8 mouse cellular contexts compared by ENCODE assay signal in genomic region chr11:75461743-75462252, GRCm38 (mm10). TPM values are rescaled to one million over a fixed set of nuclear protein-coding genes. Genes with fewer than 3 reads are reported as not detected.
DNase-seq lines count a peak whose midpoint lies in the region; ATAC-seq and TF ChIP-seq lines count a peak whose summit lies in the region.

No protein-coding gene starts in this region.

- H3K27me3 ChIP-seq in kidney, embryonic 14.5 days (ENCODE audit: control insufficient read depth, insufficient read depth, low read length) = no peaks in the 10 kb centered on the region
- no peaks in the 10 kb centered on the region for H3K27me3 ChIP-seq in G1E (ENCODE audit: insufficient read depth, low read length)
- H3K27me3 ChIP-seq in forebrain, embryonic 15.5 days = no peaks in the 10 kb centered on the region

- H3K4me1 ChIP-seq in kidney, embryonic 14.5 days (ENCODE audit: control insufficient read depth, insufficient read depth, low read length) = peaks cover 22% of the 10 kb centered on the region
- peaks cover 74% of the 10 kb centered on the region for H3K4me1 ChIP-seq in G1E (ENCODE audit: insufficient read depth, low read depth, low read length)
- H3K4me1 ChIP-seq in forebrain, embryonic 15.5 days = peaks cover 28% of the 10 kb centered on the region

- intact Hi-C loops in left cerebral cortex, postnatal 36 days (cut with DNase I) = loop anchor here (5.0 kb wide), 2 partner anchors 114 to 269 kb away; partner anchors contain the start of genes Dph1, Rpa1, Rtn4rl1 and Smyd4

- H3K9ac ChIP-seq in kidney, embryonic 14.5 days (ENCODE audit: low read depth, low read length) = peak overlapping the region; percentile 61
- peak overlapping the region; percentile 61 for H3K9ac ChIP-seq in forebrain, embryonic 15.5 days (replicated peaks)

- TF ChIP-seq CTCF in G1E (IDR thresholded peaks at IDR 0.05; ENCODE audit: low read depth, low read length) = no peak

- under 1% methylated on average over 29 of the region's 30 CpGs for WGBS in kidney, embryonic 14.5 days
- WGBS in forebrain, embryonic 15.5 days = under 1% methylated on average over 28 of the region's 30 CpGs
- whole genome bisulfite sequencing in macrophage (ENCODE audit: missing documents) = 0% methylated on average over 22 of the region's 30 CpGs

- H3K36me3 ChIP-seq in kidney, embryonic 14.5 days (ENCODE audit: control insufficient read depth, insufficient read depth, low read length) = peaks cover 10% of the 10 kb centered on the region; the same call in 1 of the 2 replicates
- peaks cover 24% of the 10 kb centered on the region for H3K36me3 ChIP-seq in G1E (replicated peaks)
- H3K36me3 ChIP-seq in forebrain, embryonic 15.5 days = peaks cover 8% of the 10 kb centered on the region; the same call in 1 of the 2 replicates
- peaks cover 35% of the 10 kb centered on the region for H3K36me3 ChIP-seq in macrophage (ENCODE audit: inconsistent target)

- H3K4me3 ChIP-seq in kidney, embryonic 14.5 days (ENCODE audit: low read length) = peak overlapping the region; percentile 69
- peak overlapping the region; percentile 80 for H3K4me3 ChIP-seq in G1E (ENCODE audit: low read depth, low read length)
- peak overlapping the region; percentile 72 for H3K4me3 ChIP-seq in forebrain, embryonic 15.5 days
- peak overlapping the region; percentile 100 for H3K4me3 ChIP-seq in macrophage (ENCODE audit: inconsistent target)

- H3K9me3 ChIP-seq in kidney, embryonic 14.5 days (ENCODE audit: control insufficient read depth, low read length) = peaks cover 3% of the 10 kb centered on the region; the same call in 1 of the 2 replicates
- H3K9me3 ChIP-seq in G1E (replicated peaks) = peaks cover 2% of the 10 kb centered on the region; the same call in 1 of the 2 replicates
- H3K9me3 ChIP-seq in forebrain, embryonic 15.5 days = no peaks in the 10 kb centered on the region

- peaks cover 42% of the 10 kb centered on the region for H3K79me2 ChIP-seq in macrophage (ENCODE audit: inconsistent target)

- H3K4me2 ChIP-seq in kidney, embryonic 14.5 days (replicated peaks; ENCODE audit: low read depth, low read length) = peak overlapping the region; percentile 97
- H3K4me2 ChIP-seq in forebrain, embryonic 15.5 days (replicated peaks) = peak overlapping the region; percentile 98

- peak; percentile 18 for ATAC-seq in kidney, embryonic 14.5 days (ENCODE audit: low FRiP score, low TSS enrichment)
- no peak for ATAC-seq in G1E (ENCODE audit: extremely low read depth, insufficient number of reproducible peaks, low FRiP score, poor library complexity, severe bottlenecking)
- ATAC-seq in forebrain, embryonic 15.5 days (replicated peaks) = no peak; the same call in 1 of the 2 replicates

- H3K27ac ChIP-seq in kidney, embryonic 14.5 days (ENCODE audit: low read depth, low read length) = peak overlapping the region; percentile 67
- peak overlapping the region; percentile 58 for H3K27ac ChIP-seq in forebrain, embryonic 15.5 days (replicated peaks)
- H3K27ac ChIP-seq in macrophage = peak overlapping the region; percentile 96

- no peak for DNase-seq in kidney, adult 11 months
- no peak for DNase-seq in G1E (ENCODE audit: low spot score)
- no peak for DNase-seq in adrenal gland, postnatal 25 days
- no peak for DNase-seq in left cerebral cortex, postnatal 36 days (ENCODE audit: low spot score in 2 of 2)
- DNase-seq in right cerebral cortex, adult 2 months (ENCODE audit: low spot score in 2 of 2) = no peak

RNA-seq across cellular contexts. Expression of gene Tlcd2, which starts 0.3 kb away (rescaled TPM):
- 20.7 and 21.0 TPM in 2 replicates for polyA plus RNA-seq in kidney, embryonic 14.5 days (2014; fragmentation: Nextera tagmentation; extraction: Ambion mirVana)
- total RNA-seq in G1E (2014; fragmentation: Nextera tagmentation) (1.7 TPM in 1 of 2 replicates, not detected in the other), G1E (2017) (0.58 and 1.8 TPM in 2 replicates)
- polyA plus RNA-seq in G1E (2012) (not detected in 2 replicates), macrophage (2018) (2.5 to 4.9 TPM (median 4.5 TPM) in 3 replicates)
- polyA plus RNA-seq in forebrain, embryonic 15.5 days (2015; fragmentation: Nextera tagmentation; extraction: Ambion mirVana) = 0.95 and 1.3 TPM in 2 replicates
- 1 to 10 TPM in 25 of 26 experiments, not detected in 1; 1.7 to 8.3 (median 3.3) TPM for total RNA-seq in macrophage (2018; cell fraction: chromatin; rRNA removed)
- total RNA-seq in macrophage (2018; cell fraction: cytosol; rRNA removed) = 1 to 10 TPM; 3.2 to 6.1 (median 4.6) TPM
- total RNA-seq in macrophage (2018; cell fraction: nucleus; rRNA removed) = 1 to 10 TPM; 1.2 to 8.2 (median 4.0) TPM
- 16.2 and 16.8 TPM in 2 replicates for total RNA-seq in adrenal gland, postnatal 25 days (2021)
- total RNA-seq in left cerebral cortex, postnatal 36 days (2021) = under 1 TPM in 1 of 2 experiments, not detected in 1; 0.47 TPM

RNA-seq across cellular contexts. Expression of gene Wdr81, which starts 7.3 kb away (rescaled TPM):
- polyA plus RNA-seq in kidney, embryonic 14.5 days (2014; fragmentation: Nextera tagmentation; extraction: Ambion mirVana) = 2.8 and 4.8 TPM in 2 replicates
- 6.3 and 12.3 TPM in 2 replicates for total RNA-seq in G1E (2014; fragmentation: Nextera tagmentation)
- total RNA-seq in G1E (2017) = 15.0 and 17.4 TPM in 2 replicates
- polyA plus RNA-seq in G1E (2012) = 18.7 and 20.5 TPM in 2 replicates
- polyA plus RNA-seq in forebrain, embryonic 15.5 days (2015; fragmentation: Nextera tagmentation; extraction: Ambion mirVana) = 7.7 and 8.2 TPM in 2 replicates
- 100 to 1,000 TPM in 11 of 26 experiments, 10 to 100 TPM in 15; 43.1 to 170 (median 98.5) TPM for total RNA-seq in macrophage (2018; cell fraction: chromatin; rRNA removed)
- total RNA-seq in macrophage (2018; cell fraction: cytosol; rRNA removed) = 10 to 100 TPM; 25.1 to 84.8 (median 54.5) TPM
- 100 to 1,000 TPM in 9 of 26 experiments, 10 to 100 TPM in 17; 49.0 to 151 (median 92.0) TPM for total RNA-seq in macrophage (2018; cell fraction: nucleus; rRNA removed)
- 45.8 to 53.6 TPM (median 49.5 TPM) in 3 replicates for polyA plus RNA-seq in macrophage (2018)
- 21.9 and 23.5 TPM in 2 replicates for total RNA-seq in adrenal gland, postnatal 25 days (2021)
- total RNA-seq in left cerebral cortex, postnatal 36 days (2021) = 10 to 100 TPM; 20.1 to 20.4 TPM

RNA-seq across cellular contexts. Expression of gene Serpinf2, which starts 22.4 kb away (rescaled TPM):
- polyA plus RNA-seq in kidney, embryonic 14.5 days (2014; fragmentation: Nextera tagmentation; extraction: Ambion mirVana) = 3.9 and 8.4 TPM in 2 replicates
- total RNA-seq in G1E (2014; fragmentation: Nextera tagmentation) = not detected in 2 replicates
- total RNA-seq in G1E (2017) = 0.33 and 0.41 TPM in 2 replicates
- 0.03 TPM in 1 of 2 replicates, not detected in the other for polyA plus RNA-seq in G1E (2012)
- 0.22 TPM in 1 of 2 replicates, not detected in the other for polyA plus RNA-seq in forebrain, embryonic 15.5 days (2015; fragmentation: Nextera tagmentation; extraction: Ambion mirVana)
- total RNA-seq in macrophage (2018; cell fraction: chromatin; rRNA removed) = 1 to 10 TPM in 8 of 26 experiments, under 1 TPM in 11, not detected in 7; 0.25 to 3.9 (median 0.73) TPM
- total RNA-seq in macrophage (2018; cell fraction: cytosol; rRNA removed) = under 1 TPM in 3 of 26 experiments, not detected in 23; 0.04 to 0.10 (median 0.06) TPM
- 1 to 10 TPM in 6 of 26 experiments, under 1 TPM in 15, not detected in 5; 0.28 to 3.3 (median 0.59) TPM for total RNA-seq in macrophage (2018; cell fraction: nucleus; rRNA removed)
- 0.11 TPM in 1 of 3 replicates, not detected in the others for polyA plus RNA-seq in macrophage (2018)
- 7.7 TPM in 1 of 2 replicates, not detected in the other for total RNA-seq in adrenal gland, postnatal 25 days (2021)
- total RNA-seq in left cerebral cortex, postnatal 36 days (2021) = under 1 TPM in 1 of 2 experiments, not detected in 1; 0.22 TPM

RNA-seq across cellular contexts. Expression of gene Prpf8, which starts 24.8 kb away (rescaled TPM):
- 56.4 and 103 TPM in 2 replicates for polyA plus RNA-seq in kidney, embryonic 14.5 days (2014; fragmentation: Nextera tagmentation; extraction: Ambion mirVana)
- 537 and 539 TPM in 2 replicates for total RNA-seq in G1E (2014; fragmentation: Nextera tagmentation)
- 147 and 150 TPM in 2 replicates for total RNA-seq in G1E (2017)
- polyA plus RNA-seq in G1E (2012) = 55.3 and 90.1 TPM in 2 replicates
- polyA plus RNA-seq in forebrain, embryonic 15.5 days (2015; fragmentation: Nextera tagmentation; extraction: Ambion mirVana) = 55.0 and 58.3 TPM in 2 replicates
- 10 to 100 TPM; 28.3 to 79.8 (median 59.2) TPM for total RNA-seq in macrophage (2018; cell fraction: chromatin; rRNA removed)
- total RNA-seq in macrophage (2018; cell fraction: cytosol; rRNA removed) = 10 to 100 TPM; 46.5 to 98.0 (median 75.5) TPM
- total RNA-seq in macrophage (2018; cell fraction: nucleus; rRNA removed) = 100 to 1,000 TPM in 4 of 26 experiments, 10 to 100 TPM in 22; 41.5 to 126 (median 76.1) TPM
- polyA plus RNA-seq in macrophage (2018) = 72.5 to 92.1 TPM (median 86.0 TPM) in 3 replicates
- 147 and 166 TPM in 2 replicates for total RNA-seq in adrenal gland, postnatal 25 days (2021)
- 100 to 1,000 TPM; 127 to 138 TPM for total RNA-seq in left cerebral cortex, postnatal 36 days (2021)

RNA-seq across cellular contexts. Expression of gene Serpinf1, which starts 39.3 kb away (rescaled TPM):
- polyA plus RNA-seq in kidney, embryonic 14.5 days (2014; fragmentation: Nextera tagmentation; extraction: Ambion mirVana) = 118 and 120 TPM in 2 replicates
- total RNA-seq in G1E (2014; fragmentation: Nextera tagmentation) = not detected in 2 replicates
- 0.38 TPM in 1 of 2 replicates, not detected in the other for total RNA-seq in G1E (2017)
- not detected in 2 replicates for polyA plus RNA-seq in G1E (2012)
- 21.4 and 27.2 TPM in 2 replicates for polyA plus RNA-seq in forebrain, embryonic 15.5 days (2015; fragmentation: Nextera tagmentation; extraction: Ambion mirVana)
- total RNA-seq in macrophage (2018; cell fraction: chromatin; rRNA removed) = 10 to 100 TPM in 1 of 26 experiments, 1 to 10 TPM in 3, under 1 TPM in 3, not detected in 19; 0.40 to 90.9 (median 1.5) TPM
- total RNA-seq in macrophage (2018; cell fraction: cytosol; rRNA removed) = 1 to 10 TPM in 3 of 26 experiments, under 1 TPM in 20, not detected in 3; 0.15 to 1.2 (median 0.42) TPM
- total RNA-seq in macrophage (2018; cell fraction: nucleus; rRNA removed) = 10 to 100 TPM in 1 of 26 experiments, 1 to 10 TPM in 3, under 1 TPM in 1, not detected in 21; 0.80 to 16.4 (median 2.2) TPM
- polyA plus RNA-seq in macrophage (2018) = 0.86 to 1.0 TPM in 2 of 3 replicates, not detected in the other
- 12.4 and 23.9 TPM in 2 replicates for total RNA-seq in adrenal gland, postnatal 25 days (2021)
- total RNA-seq in left cerebral cortex, postnatal 36 days (2021) = 10 to 100 TPM; 13.9 to 18.7 TPM
